13 mouse cellular contexts compared by ENCODE assay signal in the genomic region with DNA sequence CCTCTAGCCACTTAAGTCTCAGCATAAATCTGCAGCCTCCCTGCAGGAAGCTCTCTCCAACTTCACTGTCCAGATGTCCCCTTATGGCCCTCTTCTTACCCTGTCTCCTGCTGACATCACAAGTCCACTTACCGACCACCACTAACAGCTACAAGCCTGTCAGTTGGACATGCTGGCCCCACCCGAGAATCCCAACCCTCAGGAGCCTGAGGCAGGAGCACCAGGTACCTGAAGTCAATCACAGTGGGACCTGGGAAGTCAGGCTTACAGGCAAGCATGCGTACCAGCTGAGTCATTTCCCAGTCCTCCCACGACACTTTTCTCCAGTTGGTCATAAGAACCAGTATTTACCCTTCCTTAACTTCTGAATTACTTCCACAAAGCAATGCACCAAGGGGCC. TPM values are rescaled to one million over a fixed set of nuclear protein-coding genes. Genes with fewer than 3 reads are reported as not detected.
DNase-seq lines count a peak whose midpoint lies in the region; ATAC-seq and TF ChIP-seq lines count a peak whose summit lies in the region.
"Had no signal": no experiment of that assay in that cellular context is flagged by ENCODE, and none has a peak within 500 bp of the region (broad histone marks: within the 10 kb centered on the region; RNA-seq: fewer than 3 reads in every experiment).

No protein-coding gene starts in this region.

- no peak for ATAC-seq in liver, embryonic 11.5 days (replicated peaks; ENCODE audit: low FRiP score)
- no peak for ATAC-seq in liver, postnatal 0 days
- ATAC-seq in forebrain, embryonic 14.5 days: no peak
- ATAC-seq in midbrain, embryonic 15.5 days (replicated peaks): no peak

- H3K9ac ChIP-seq in liver, embryonic 11.5 days (ENCODE audit: low read depth, low read length): no peak overlapping the region
- H3K9ac ChIP-seq in liver, postnatal 0 days (replicated peaks): no peak overlapping the region
- 0 out of 2 replicates have a peak overlapping the region, but pooled peaks have one; percentile 4 for H3K9ac ChIP-seq in forebrain, embryonic 14.5 days (ENCODE audit: low read length)
- H3K9ac ChIP-seq in midbrain, embryonic 15.5 days: no peak overlapping the region

- H3K4me3 ChIP-seq in liver, embryonic 11.5 days (ENCODE audit: low read depth, low read length): peak overlapping the region; percentile 20; the same call in 1 of the 2 replicates
- no peak overlapping the region for H3K4me3 ChIP-seq in liver, postnatal 0 days (ENCODE audit: low read depth, low read length)
- H3K4me3 ChIP-seq in forebrain, embryonic 14.5 days (ENCODE audit: low read depth, low read length): no peak overlapping the region
- no peak overlapping the region; the same call in 1 of the 2 replicates for H3K4me3 ChIP-seq in midbrain, embryonic 15.5 days

- no peak for DNase-seq in liver, embryonic 11.5 days (ENCODE audit: low spot score)
- no peak for DNase-seq in liver, postnatal 0 days
- DNase-seq in brain, adult 2 months (ENCODE audit: low read depth, low spot score): peak; percentile 31
- DNase-seq in forebrain, embryonic 14.5 days (ENCODE audit: low spot score): no peak
- no peak for DNase-seq in cerebellum, adult 9-10 months
- DNase-seq in urinary bladder, postnatal 14 days (ENCODE audit: low spot score): no peak
- no peak for DNase-seq in ovary, adult 18-20 months (ENCODE audit: low spot score)
- DNase-seq: adrenal gland, adult 2 months; cerebellum, adult 18-20 months; heart, postnatal 36 days; left cerebral cortex, postnatal 4 days; thymus, postnatal 4 days had no signal

- peaks cover 19% of the 10 kb centered on the region for H3K4me1 ChIP-seq in liver, embryonic 11.5 days (replicated peaks; ENCODE audit: control insufficient read depth, insufficient read depth, low read length)
- peaks cover 18% of the 10 kb centered on the region for H3K4me1 ChIP-seq in liver, postnatal 0 days (ENCODE audit: insufficient read depth)
- peaks cover 11% of the 10 kb centered on the region for H3K4me1 ChIP-seq in forebrain, embryonic 14.5 days (ENCODE audit: control insufficient read depth, insufficient read depth, low read length)
- H3K4me1 ChIP-seq in midbrain, embryonic 15.5 days: peaks cover 35% of the 10 kb centered on the region

- H3K36me3 ChIP-seq in liver, embryonic 11.5 days (ENCODE audit: control insufficient read depth, insufficient read depth, low read length): peaks cover 53% of the 10 kb centered on the region
- peaks cover 53% of the 10 kb centered on the region for H3K36me3 ChIP-seq in liver, postnatal 0 days (replicated peaks; ENCODE audit: insufficient read depth, low read length)
- H3K36me3 ChIP-seq in forebrain, embryonic 14.5 days (ENCODE audit: control insufficient read depth, insufficient read depth, low read length): peaks cover 60% of the 10 kb centered on the region
- H3K36me3 ChIP-seq in midbrain, embryonic 15.5 days (replicated peaks): peaks cover 42% of the 10 kb centered on the region

- H3K9me3 ChIP-seq in liver, embryonic 11.5 days (ENCODE audit: control insufficient read depth, low read length): no peaks in the 10 kb centered on the region
- no peaks in the 10 kb centered on the region for H3K9me3 ChIP-seq in liver, postnatal 0 days (ENCODE audit: low read length)
- H3K9me3 ChIP-seq in forebrain, embryonic 14.5 days (replicated peaks; ENCODE audit: control insufficient read depth, low read length): no peaks in the 10 kb centered on the region
- H3K9me3 ChIP-seq in midbrain, embryonic 15.5 days: no peaks in the 10 kb centered on the region

- TF ChIP-seq CTCF in liver, postnatal 0 days (IDR thresholded peaks at IDR 0.05; ENCODE audit: low read depth): no peak

- WGBS in liver, embryonic 11.5 days: 77% methylated on average over 4 of the region's 4 CpGs
- WGBS in liver, postnatal 0 days (ENCODE audit: insufficient replicate concordance): 69% methylated on average over 4 of the region's 4 CpGs
- WGBS in forebrain, embryonic 14.5 days: 84% methylated on average over 4 of the region's 4 CpGs
- WGBS in midbrain, embryonic 15.5 days: 89% methylated on average over 4 of the region's 4 CpGs

- no peak overlapping the region for H3K27ac ChIP-seq in liver, embryonic 11.5 days (ENCODE audit: low read depth, low read length)
- no peak overlapping the region for H3K27ac ChIP-seq in liver, postnatal 0 days (ENCODE audit: low read depth)
- no peak overlapping the region for H3K27ac ChIP-seq in forebrain, embryonic 14.5 days (ENCODE audit: low read depth, low read length)
- H3K27ac ChIP-seq in midbrain, embryonic 15.5 days: no peak overlapping the region

- no peaks in the 10 kb centered on the region for H3K27me3 ChIP-seq in liver, embryonic 11.5 days (replicated peaks; ENCODE audit: control insufficient read depth, insufficient read depth, low read length)
- no peaks in the 10 kb centered on the region for H3K27me3 ChIP-seq in liver, postnatal 0 days (ENCODE audit: insufficient read depth, low read length)
- no peaks in the 10 kb centered on the region for H3K27me3 ChIP-seq in forebrain, embryonic 14.5 days (replicated peaks; ENCODE audit: control insufficient read depth, insufficient read depth, low read length)
- H3K27me3 ChIP-seq in midbrain, embryonic 15.5 days (replicated peaks): no peaks in the 10 kb centered on the region

- TF ChIP-seq EP300 in liver, postnatal 0 days (IDR thresholded peaks at IDR 0.05; ENCODE audit: low read depth): no peak

- H3K4me2 ChIP-seq in liver, embryonic 11.5 days: peak overlapping the region; percentile 89; the same call in 1 of the 2 replicates
- H3K4me2 ChIP-seq in liver, postnatal 0 days (ENCODE audit: low read depth, low read length): no peak overlapping the region
- peak overlapping the region; percentile 29 for H3K4me2 ChIP-seq in forebrain, embryonic 14.5 days (ENCODE audit: low read length)
- H3K4me2 ChIP-seq in midbrain, embryonic 15.5 days: peak overlapping the region; percentile 16; the same call in 1 of the 2 replicates

RNA-seq across cellular contexts. Expression of a gene that starts 1.9 kb away (rescaled TPM):
- polyA plus RNA-seq in liver, embryonic 11.5 days (2014; fragmentation: Nextera tagmentation; extraction: Ambion mirVana): 2.5 and 2.8 TPM in 2 replicates
- 1.00 and 1.1 TPM in 2 replicates for polyA plus RNA-seq in liver, postnatal 0 days (2015; fragmentation: Nextera tagmentation; extraction: Ambion mirVana)
- 2.8 and 3.2 TPM in 2 replicates for polyA plus RNA-seq in forebrain, embryonic 14.5 days (2014; fragmentation: Nextera tagmentation; extraction: Ambion mirVana)
- 3.7 and 3.9 TPM in 2 replicates for polyA plus RNA-seq in midbrain, embryonic 15.5 days (2015; fragmentation: Nextera tagmentation; extraction: Ambion mirVana)

RNA-seq across cellular contexts. Expression of a gene that starts 2.3 kb away (rescaled TPM):
- 282 and 294 TPM in 2 replicates for polyA plus RNA-seq in liver, embryonic 11.5 days (2014; fragmentation: Nextera tagmentation; extraction: Ambion mirVana)
- polyA plus RNA-seq in liver, postnatal 0 days (2015; fragmentation: Nextera tagmentation; extraction: Ambion mirVana): 39.3 and 44.9 TPM in 2 replicates
- 264 and 273 TPM in 2 replicates for polyA plus RNA-seq in forebrain, embryonic 14.5 days (2014; fragmentation: Nextera tagmentation; extraction: Ambion mirVana)
- polyA plus RNA-seq in midbrain, embryonic 15.5 days (2015; fragmentation: Nextera tagmentation; extraction: Ambion mirVana): 204 and 215 TPM in 2 replicates

RNA-seq across cellular contexts. Expression of a gene that starts 12.8 kb away (rescaled TPM):
- polyA plus RNA-seq in liver, embryonic 11.5 days (2014; fragmentation: Nextera tagmentation; extraction: Ambion mirVana): 0.73 and 1.3 TPM in 2 replicates
- 0.88 and 0.99 TPM in 2 replicates for polyA plus RNA-seq in liver, postnatal 0 days (2015; fragmentation: Nextera tagmentation; extraction: Ambion mirVana)
- polyA plus RNA-seq in forebrain, embryonic 14.5 days (2014; fragmentation: Nextera tagmentation; extraction: Ambion mirVana): 11.9 and 15.6 TPM in 2 replicates
- polyA plus RNA-seq in midbrain, embryonic 15.5 days (2015; fragmentation: Nextera tagmentation; extraction: Ambion mirVana): 14.0 and 16.2 TPM in 2 replicates
- polyA plus RNA-seq: adrenal gland, adult 2 months had no signal

RNA-seq across cellular contexts. Expression of a gene that starts 12.8 kb away (rescaled TPM):
- polyA plus RNA-seq in liver, embryonic 11.5 days (2014; fragmentation: Nextera tagmentation; extraction: Ambion mirVana): not detected in 2 replicates
- not detected in 2 replicates for polyA plus RNA-seq in liver, postnatal 0 days (2015; fragmentation: Nextera tagmentation; extraction: Ambion mirVana)
- not detected in 2 replicates for polyA plus RNA-seq in forebrain, embryonic 14.5 days (2014; fragmentation: Nextera tagmentation; extraction: Ambion mirVana)
- 0.40 and 0.62 TPM in 2 replicates for polyA plus RNA-seq in midbrain, embryonic 15.5 days (2015; fragmentation: Nextera tagmentation; extraction: Ambion mirVana)

RNA-seq across cellular contexts. Expression of a gene that starts 15.0 kb away (rescaled TPM):
- polyA plus RNA-seq in liver, embryonic 11.5 days (2014; fragmentation: Nextera tagmentation; extraction: Ambion mirVana): 40.9 and 44.8 TPM in 2 replicates
- 31.5 and 32.7 TPM in 2 replicates for polyA plus RNA-seq in liver, postnatal 0 days (2015; fragmentation: Nextera tagmentation; extraction: Ambion mirVana)
- 69.8 and 75.8 TPM in 2 replicates for polyA plus RNA-seq in forebrain, embryonic 14.5 days (2014; fragmentation: Nextera tagmentation; extraction: Ambion mirVana)
- polyA plus RNA-seq in midbrain, embryonic 15.5 days (2015; fragmentation: Nextera tagmentation; extraction: Ambion mirVana): 101 and 107 TPM in 2 replicates
